Mouse (Mus musculus): ENCODE results near the gene Inpp5a.

Inpp5a gene

GRCm38 (mm10) chr7:139388670-139389212 lies at the start of gene Inpp5a:
Gene Inpp5a, plus strand, starts transcription at chr7:139389109.
- peak; percentile 99 to 100 for DNase-seq

GRCm38 (mm10) chr7:139339184-139339583 lies 49.7 kb upstream of the Inpp5a start:
- no peak for DNase-seq

GRCm38 (mm10) chr7:139341020-139341660 lies 47.8 kb upstream of the Inpp5a start:
- no peak for DNase-seq

- DNase-seq, result no peak
Observed at GRCm38 (mm10) chr7:139342809-139343208, 46.1 kb upstream of the Inpp5a start.

DNA sequence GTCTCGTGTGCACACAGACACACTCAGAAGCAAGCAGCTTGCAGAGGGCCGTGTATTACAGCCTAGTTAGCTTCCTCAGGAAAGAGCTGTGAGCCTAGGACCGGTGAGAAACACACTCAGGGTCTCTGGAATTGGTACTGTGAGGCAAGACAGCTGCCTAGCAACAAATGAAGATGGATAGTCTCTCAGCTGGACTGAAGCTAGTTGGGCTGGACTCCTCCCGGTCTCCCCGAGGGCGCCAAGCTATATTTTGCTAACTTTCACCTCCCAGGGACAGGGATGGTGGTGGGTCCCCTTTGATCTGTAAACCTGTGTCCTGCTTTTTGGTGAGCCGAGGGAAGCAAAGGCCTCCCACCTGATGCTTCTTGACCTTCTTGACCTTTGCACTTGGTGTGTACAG lies 41.9 kb upstream of the Inpp5a start:
- DNase-seq, result no peak

- DNase-seq, result no peak
Observed at GRCm38 (mm10) chr7:139350606-139351005, 38.3 kb upstream of the Inpp5a start.

DNA sequence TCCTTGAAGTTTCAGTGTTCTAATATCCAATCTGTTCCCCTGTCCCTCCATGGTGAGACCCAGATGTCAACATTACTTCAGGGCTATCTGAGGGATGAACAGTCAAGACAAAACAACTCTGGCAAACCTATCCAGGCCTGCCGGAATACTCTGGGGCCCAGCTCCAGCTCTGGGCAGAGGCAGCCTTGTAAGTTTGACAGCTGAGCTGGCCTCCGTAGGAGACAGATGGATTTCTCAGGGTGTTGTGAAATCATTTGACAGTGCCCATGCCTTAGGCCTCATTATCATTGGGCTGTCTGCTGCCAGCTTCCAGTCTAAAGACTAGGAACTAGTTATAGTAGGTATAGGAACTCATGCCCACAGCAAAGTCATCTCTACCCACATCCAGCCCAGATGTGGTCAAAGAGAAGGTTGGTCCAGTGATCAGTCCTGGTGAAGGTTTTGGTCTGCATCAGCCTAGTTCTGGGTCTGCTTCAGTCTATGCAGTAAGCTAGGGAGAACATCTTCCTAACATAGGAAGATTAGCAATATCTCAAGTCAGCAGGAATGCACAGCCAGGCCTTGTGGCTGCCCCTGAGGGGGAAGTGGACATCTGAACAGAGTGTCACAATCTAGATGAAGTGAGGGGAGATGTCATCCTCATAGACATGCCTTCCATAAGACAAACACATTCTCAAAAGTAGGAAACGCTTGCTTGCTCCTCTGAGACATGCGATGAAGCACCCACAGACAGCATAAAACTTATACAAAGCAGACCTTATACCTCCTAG lies 34.4 kb upstream of the Inpp5a start:
- DNase-seq, result no peak

GRCm38 (mm10) chr7:139357043-139357442 lies 31.9 kb upstream of the Inpp5a start:
- DNase-seq, result no peak

DNA sequence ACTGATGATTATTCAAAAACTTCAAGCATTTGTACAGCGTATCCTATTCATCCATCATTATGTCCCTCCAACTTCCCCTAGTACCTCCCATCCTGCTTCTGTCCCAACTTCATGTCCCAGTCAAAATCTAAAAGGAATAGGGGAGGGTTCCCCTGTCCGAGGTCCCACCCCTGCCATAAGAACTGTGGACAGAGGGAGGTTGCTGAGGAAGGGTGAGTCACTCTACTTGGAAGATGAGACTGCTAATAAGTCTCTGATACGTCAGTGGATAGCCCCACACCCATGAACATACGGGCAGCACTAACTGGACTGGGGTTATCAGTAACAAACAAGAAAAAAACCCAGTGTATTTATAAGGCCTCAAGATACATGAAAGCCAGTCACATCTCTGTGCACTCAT lies 29.0 kb upstream of the Inpp5a start:
- DNase-seq, result no peak

GRCm38 (mm10) chr7:139360890-139361559 lies 27.9 kb upstream of the Inpp5a start:
- no peak for DNase-seq

DNA sequence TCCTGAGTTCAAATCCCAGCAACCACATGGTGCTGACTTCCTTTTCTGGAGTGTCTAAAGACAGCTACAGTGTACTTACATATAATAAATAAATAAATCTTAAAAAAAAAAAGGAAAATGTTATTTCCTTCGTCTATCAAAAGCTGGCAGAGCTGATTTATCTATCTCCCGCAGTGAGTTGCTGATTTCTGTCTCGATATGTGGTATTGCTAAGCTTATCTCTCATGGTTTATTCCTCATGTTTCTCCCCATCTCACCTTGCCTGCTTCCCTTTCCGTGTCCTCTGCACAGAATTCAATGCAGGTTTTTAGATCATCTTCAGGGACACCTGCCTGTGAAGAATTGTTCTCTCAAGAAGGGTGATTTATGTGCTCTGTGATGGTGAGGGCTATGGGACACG lies 27.1 kb upstream of the Inpp5a start:
- no peak for DNase-seq

GRCm38 (mm10) chr7:139362514-139362913 lies 26.4 kb upstream of the Inpp5a start:
- no peak for DNase-seq

GRCm38 (mm10) chr7:139363281-139364004 lies 25.5 kb upstream of the Inpp5a start:
- DNase-seq, result no peak

GRCm38 (mm10) chr7:139364005-139364557 lies 24.8 kb upstream of the Inpp5a start:
- no peak for DNase-seq

GRCm38 (mm10) chr7:139364936-139365830 lies 23.7 kb upstream of the Inpp5a start:
- no peak for DNase-seq

GRCm38 (mm10) chr7:139366131-139366530 lies 22.8 kb upstream of the Inpp5a start:
- DNase-seq, result no peak

DNA sequence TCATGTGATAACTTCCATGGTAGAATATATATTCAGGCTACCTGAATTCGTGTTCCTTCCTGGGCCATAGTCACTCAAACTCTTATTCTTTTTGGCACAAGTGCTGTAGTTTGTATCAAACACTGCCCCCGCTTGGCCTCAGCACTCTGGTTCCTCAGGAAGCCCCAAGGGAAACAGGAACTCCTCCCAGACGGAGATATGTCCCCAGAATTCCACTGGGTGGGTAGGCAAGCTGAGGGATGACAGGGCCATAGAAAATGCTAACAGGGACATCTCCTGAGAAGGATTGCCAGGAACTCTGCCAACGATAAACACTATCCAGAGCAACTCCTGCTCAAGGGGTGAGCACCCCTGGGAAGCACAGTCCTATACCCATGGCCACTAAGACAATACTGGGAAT lies 22.4 kb upstream of the Inpp5a start:
- DNase-seq, result no peak

DNA sequence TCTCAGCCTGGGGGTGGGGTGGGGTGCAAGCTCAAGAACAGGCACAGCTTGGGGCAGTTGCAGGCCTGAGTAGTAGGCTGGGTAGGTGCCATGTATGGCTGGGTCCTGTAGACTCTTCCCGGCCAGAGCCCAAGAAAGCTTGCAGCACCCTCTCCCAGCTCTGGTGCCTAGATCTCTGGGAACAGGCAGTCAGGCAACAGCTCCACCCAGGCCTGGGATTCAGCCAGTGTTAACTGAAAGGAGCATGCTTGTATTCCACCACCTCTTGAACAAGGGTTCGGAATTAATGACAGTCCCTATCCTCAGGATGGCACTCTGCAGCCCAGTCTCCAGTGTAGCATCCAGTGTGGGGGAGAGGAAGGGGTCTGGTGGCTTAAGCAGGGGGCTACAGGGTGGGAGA lies 20.7 kb upstream of the Inpp5a start:
- DNase-seq, result no peak

GRCm38 (mm10) chr7:139368722-139369380 lies 20.1 kb upstream of the Inpp5a start:
- peak; percentile 6 to 16 for DNase-seq

GRCm38 (mm10) chr7:139369501-139370088 lies 19.3 kb upstream of the Inpp5a start:
- no peak for DNase-seq

GRCm38 (mm10) chr7:139371389-139371788 lies 17.5 kb upstream of the Inpp5a start:
- no peak for DNase-seq

Data from thymus, postnatal 36 days (tissue).